Mouse (Mus musculus) heart, adult 9 months (tissue): Measurements from ENCODE around the gene Plcd3.
A peak's percentile ranks its signal among the peaks of the same experiment; 100 is the strongest.

Source experiments
- DNase-seq, 2 experiments: peaks; one replicate each; pipeline ENCODE4 v3.0.0; 2022; ENCODE audit warnings: low spot score in 2 of 2

Plcd3 gene

DNA sequence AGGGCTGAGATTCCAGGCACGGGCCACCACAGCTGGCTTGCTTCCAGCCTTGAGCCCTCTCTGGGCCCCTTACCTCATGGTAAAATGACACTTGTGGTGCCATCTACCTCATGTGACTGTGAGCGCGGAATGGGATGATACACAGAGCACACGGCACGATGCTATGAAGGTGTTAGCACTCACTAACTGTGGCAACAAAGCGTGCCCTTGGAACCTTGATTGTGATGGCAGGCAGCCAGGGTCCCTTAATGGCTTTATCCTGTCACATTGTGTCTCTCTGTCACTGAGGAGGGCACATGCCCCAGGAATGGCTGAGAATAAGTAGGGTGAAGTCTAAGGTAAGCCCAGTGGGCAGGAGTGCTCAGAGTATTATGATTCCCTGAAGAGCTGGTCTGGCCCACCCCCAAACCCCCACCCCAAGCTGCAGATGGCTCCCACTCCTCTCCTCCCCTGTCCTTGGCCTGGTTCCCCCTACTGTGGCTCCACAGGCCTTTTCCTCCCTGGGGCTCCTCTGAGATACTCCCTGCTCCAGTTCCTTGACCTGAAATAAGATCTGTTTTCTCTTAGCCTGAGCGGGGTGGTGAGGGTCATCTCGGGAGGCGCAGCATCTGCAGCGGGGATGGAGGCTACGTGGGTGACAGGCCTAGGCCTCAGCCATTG, 2.8 kb downstream of the Plcd3 start:
- DNase-seq: peak in 1 of 2 experiments; percentile 23

DNA sequence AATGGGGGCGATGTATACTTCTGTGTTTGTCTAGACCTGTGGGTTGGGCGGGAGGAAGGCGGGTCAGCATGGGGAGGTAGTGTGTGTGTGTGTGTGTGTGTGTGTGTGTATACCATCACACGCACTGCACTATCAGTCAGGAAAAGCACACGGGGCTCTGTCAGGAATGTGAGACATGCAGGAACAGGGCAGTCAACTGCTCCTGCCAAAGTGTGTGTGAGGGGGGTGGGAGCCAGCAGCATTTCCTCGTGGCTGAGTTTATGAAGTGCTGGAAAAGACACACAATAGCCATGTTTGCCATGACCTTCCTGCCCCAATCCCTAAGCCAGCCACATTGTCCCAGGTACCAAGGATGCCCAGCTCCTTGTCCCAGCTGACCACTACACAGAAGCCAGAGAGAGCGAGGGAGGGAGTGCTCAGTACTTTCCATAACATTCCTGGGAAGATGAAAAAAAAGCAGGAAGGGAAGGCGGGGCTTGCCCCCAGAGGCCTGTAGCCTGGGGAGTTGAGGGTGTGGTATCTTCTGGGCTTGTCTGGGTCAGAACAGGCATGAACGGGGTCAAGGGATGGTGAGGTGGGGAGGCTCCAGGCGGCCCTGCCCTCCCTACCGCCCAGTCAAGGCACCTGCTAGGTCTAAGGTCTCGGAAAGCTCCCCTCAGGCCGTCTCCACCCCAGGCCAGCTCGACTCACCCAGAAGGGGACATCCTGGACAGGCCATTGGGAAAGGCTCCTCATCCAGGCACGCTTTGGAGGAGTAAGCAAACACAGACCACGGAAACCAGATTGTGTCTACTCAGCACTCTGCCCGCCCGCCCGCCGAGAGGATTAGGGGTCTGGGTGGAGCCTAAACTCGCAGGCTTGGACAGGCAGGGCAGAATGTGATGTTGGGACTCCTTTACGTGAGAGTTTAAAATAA, 4.2 kb downstream of the Plcd3 start:
- no peak for DNase-seq

DNA sequence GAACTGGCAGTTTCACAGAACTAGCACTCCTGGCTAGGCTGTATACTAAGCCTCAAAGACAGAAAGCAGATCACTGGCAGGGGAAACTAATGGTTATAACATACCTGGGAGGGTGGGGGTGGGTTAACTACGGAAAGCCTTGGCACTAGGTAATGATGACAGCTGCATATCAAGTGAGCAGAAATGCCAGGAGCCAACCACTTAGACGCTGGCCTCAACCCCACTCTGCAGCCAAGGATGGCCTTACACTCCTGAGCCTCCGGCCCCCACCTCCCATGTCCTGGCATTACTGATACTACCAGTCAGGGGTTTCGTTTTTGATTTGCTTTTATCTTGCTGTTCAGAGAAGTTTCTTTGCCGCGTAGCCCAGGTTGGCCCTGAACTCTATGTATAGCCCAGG, 5.7 kb downstream of the Plcd3 start:
- no peak for DNase-seq

DNA sequence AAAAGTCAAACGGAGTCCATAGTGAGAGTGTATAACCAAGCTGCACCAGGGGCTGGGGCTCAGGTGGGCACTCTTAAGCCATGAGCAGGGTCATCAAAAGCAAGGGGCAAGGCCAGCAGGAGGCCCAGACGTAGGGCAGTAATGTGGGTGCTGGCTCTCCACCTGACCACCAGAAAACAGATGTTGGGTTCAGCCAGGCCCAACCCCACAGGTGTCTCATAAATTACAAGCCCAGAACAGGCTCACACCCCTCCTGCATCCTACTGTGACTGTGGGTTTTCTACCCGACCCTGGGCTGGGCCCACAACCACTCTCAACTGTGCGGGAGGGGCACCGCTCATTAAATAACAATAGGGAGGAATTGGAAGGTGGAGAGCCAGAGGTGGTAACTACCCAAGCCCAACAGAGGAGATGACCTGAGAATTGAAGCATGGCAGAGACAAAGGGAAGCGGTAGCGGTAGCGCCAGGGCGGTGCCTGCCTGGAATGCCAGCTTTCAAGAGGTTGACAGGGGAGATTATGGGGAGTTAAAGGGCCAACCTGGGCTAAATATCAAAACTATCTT, 6.3 kb downstream of the Plcd3 start:
- DNase-seq: no peak

DNA sequence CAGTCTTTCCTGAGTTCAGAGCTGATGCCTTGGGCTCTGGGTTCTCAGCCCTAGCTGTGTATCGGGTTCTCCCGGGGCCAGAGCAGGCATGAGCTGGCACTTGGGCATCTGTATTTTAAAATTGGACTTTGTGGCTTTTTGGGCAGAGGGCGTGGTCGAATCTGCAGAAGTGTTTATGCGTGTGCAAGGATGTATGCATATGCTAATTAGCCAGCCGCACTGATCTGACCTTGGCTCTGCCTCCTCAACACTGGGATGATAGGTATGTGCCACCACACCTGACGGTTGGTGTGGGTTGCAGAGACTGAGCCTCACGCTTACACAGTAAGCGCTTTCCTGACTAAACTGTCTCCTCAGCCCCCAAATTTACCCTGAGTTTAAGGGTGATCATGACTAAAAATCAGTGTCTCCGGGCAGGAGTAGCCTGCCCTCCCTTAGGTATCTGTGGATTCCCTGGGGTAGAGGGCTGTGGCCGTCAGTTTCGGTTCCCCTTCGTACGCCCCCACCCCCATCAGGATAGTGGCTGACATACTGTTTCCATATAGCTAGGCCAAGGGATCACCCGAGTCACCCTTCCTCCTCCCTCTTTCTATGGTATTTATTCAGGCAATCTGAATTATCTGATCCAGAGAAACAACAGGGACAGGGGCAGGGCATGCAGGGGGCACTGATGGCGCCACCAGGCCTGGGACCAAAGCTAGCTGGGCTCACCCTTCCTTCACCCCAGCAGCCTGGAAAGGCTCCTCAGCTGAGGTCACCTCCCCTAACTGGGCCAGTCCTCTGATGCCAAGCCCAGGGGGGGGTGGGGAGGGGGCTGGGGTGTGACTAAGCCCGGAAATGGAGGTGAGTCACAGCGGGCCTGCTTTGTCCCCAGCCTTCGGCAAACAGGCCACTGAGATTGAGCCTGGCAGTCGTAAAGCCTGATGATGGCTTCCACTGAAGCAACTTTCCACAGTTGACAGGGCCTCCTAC, 7.3 kb downstream of the Plcd3 start:
- DNase-seq: peak in 1 of 2 experiments; percentile 60

DNA sequence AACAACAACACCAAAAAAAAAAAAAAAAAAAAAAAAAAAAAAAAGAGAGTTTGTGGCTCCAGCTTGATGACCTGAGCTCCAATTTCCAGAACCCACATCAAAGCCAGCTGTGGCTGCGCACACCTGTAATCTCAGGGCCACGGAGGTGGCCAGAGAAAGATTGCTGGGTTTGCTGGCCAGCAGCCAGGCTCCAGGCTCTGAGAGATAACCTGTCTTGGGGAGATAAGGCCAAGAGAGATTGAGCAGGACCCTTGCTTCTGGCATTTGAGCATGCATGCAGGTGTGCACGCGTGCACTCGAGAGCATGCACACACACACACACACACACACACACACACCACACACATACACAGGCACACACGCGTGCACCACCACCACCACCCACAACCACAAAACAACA, 8.2 kb downstream of the Plcd3 start:
- no peak for DNase-seq

DNA sequence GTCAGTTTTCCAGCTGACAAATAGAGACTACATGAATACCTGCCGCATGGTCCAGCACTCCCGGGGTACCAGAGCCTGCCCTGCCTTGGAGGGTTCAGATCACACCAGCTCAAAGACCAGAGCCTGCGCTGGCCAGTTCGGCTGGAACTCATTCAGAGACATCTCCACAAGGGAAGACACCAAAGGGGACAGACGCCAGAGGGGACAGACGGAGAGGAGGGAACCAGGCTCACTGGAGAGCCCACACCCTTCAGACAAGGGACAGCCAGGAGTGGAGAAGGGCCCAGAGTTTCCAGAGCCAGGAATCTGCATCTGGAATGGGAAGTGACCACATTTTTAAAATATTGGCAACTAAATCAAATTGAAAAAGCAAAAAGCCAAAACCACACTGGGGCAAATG, 19.8 kb downstream of the Plcd3 start:
- DNase-seq: no peak

DNA sequence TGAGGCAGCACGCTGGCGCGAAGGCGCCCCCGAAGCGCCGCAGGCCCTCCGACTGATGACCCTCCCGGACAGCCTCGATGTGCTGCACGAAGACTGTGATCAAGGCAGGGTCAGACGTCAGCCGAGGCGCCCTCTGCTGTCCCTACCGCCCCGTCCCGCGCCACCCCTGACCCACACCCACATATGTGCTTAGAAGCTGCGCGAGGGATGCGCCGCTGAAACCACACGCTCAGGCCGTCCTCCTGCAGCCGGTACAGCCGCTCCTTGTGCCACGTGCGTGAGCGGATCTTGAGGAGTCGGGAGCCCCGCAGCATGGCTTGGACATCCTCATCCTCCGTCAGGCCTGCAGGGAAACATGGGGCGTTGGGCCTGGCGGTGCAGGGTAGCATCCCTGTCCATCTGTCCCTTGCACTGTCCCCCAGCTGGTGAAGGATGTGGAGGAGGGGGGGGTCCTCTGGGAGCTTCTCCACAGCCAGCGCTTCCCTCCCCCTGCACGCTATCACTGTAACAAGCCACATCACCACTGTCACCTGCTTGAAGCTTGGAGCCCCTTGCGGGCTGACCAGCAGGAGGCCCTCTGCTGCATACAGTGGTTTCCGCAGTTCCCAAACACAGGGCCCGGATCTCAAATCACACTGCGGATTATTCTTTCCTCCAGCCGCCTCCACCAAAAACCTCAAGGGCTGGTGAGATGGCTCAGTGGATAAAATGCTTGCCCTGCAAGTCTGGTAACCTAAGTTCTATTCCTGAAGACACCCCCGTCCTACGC, 21.0 kb downstream of the Plcd3 start:
- no peak for DNase-seq

DNA sequence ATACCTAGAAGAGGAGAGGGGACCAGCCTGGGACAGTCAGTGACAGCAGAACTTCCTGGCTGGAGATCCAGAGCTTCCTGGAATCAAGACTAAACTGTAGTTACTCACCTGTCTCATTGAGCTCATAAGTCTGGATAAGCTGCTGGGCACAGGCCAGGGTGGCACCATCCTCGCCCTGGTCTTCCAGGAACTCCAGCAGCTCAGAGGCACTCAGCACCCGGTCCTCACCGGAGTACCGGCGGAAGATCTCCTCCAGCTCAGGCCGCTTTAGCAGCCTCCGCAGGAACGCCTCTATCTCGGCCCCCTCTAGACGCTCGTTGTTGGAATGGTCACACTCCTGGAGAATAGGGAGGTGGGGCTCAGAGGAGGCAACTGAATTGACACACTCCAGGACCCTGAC, 23.3 kb downstream of the Plcd3 start:
- no peak for DNase-seq

DNA sequence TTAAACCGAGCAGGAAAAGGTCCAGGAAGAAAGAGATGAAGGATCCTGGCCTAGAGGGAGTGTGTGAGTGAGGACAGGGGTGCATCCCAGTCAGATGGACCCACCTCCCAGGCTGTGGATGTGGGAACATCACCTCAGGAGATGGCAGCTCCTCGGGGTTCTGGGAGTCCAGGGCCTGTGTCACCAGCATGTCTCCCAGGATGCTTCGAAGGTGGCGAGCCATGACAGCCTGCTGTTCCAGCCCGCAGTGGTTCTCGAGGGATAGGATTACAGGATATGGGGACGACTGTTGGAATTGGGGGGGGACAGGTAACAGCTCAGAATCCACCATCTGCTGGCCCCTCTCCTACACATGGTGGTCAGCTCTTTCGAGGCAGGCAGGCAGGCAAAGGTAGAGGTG, 24.9 kb downstream of the Plcd3 start:
- no peak for DNase-seq

DNA sequence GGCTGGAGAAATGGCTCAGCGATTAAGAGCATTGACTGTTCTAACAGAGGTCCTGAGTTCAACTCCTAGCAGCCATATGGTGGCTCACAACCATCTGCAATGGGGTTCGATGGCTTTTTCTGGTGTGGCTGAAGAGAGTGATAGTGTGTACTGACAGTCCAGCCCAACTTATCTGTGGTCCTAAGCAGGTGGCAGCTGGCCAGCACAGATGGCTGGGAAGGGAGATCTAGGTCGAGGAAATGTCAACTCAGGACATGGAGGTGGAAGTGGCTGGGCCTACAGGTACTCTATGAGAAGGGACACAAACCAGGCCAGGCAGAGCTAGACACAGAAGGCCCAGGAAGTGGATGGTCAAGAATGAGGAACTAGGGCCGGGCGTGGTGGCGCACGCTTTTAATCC, 25.4 kb downstream of the Plcd3 start:
- DNase-seq: peak in 1 of 2 experiments; percentile 64

DNA sequence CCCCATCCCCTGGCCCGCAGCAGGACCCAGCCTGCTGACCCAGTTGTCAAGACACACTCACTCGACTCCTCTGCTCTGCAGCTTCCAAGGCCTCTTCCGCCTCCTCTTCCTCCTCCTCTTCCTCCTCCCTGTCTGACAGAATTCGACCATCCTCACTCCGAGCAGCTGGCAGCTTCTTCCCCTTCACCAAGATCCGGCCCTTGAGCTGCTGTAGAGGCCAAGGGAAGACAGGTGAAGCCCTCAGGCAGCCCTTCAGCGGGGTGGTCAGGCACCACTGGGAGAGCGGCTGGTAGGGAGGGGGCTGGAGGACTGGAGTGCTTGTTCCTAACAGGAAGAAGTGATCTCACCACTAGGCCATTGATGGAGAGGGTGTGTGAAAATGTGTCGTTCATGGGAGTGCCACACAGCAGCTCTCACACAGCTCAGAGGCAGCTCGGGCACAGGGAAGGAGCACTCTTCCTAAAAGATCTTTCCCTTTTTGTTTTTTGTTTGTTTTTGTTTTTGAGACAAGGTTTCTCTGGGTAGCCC, 26.6 kb downstream of the Plcd3 start:
- no peak for DNase-seq

DNA sequence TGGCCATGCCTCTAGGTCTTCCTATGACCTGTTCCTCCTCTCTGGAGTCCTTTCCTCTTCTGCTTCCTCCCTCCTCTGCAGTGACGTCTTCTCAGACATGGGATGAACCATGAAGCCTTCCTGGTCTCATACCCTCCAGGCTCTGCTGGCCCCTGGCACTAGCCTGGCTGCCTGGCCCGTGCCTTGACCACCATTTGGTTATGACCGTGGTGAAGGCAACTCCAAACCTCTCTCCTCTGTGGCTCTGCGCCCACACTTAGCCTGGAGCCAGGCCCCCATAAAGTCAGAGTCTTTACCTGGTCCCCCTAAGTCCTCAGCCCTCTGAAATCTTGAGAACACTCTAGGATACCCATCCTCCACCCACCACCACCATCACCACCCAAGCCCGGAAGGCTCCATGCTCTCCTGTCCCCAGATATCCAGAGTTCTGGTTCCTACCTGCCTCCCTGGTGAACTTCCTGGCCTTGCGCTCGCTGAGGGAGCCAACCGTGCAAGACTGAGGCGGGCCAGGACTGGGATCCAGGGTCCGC, 27.3 kb downstream of the Plcd3 start:
- no peak for DNase-seq

DNA sequence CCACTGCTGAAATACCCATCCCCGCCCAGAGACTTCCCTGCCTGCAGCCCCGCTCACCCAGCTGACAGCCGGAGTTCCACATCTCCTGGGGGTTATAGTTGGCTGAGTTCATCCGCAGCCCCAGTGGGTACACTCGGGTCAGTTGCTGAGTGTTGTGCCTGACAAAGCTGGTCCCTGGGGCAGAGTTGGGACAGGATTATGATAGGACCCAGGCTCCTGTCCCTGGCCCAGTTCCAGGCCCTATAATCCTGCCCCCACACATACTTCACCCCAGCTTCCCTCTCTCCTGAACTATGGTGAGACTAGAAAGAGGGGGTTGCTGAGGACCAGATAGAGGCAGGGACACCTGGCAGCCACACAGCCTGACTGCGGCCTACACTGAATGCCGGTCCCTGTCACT, 27.8 kb downstream of the Plcd3 start:
- no peak for DNase-seq

DNA sequence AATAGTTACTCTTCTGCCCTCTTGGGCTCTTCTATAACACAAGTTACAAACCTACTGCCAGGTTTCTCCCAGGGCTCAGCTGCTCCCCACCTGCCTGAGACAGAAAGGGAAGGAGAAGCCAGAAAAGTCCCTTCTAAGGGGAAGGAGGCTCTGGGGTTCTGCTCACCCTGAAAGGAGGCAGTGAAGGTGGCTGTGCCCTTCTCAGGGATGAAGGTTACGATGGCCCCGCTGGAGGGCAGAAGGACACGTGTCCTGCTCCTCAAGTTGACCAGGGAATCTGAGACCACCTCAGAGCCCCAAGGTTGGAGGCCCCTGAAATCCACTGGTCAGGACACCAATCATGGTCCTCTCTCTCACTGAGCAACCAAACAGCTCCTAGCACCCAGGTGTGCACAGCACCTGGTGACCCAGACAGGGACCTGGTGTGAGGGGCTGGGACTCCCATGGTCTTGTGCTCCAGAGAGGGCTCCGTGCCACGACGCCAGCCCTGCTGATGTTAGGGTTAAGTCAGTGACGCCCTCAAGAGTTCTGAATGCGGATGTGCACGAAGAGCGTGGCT, 31.1 kb downstream of the Plcd3 start:
- no peak for DNase-seq

DNA sequence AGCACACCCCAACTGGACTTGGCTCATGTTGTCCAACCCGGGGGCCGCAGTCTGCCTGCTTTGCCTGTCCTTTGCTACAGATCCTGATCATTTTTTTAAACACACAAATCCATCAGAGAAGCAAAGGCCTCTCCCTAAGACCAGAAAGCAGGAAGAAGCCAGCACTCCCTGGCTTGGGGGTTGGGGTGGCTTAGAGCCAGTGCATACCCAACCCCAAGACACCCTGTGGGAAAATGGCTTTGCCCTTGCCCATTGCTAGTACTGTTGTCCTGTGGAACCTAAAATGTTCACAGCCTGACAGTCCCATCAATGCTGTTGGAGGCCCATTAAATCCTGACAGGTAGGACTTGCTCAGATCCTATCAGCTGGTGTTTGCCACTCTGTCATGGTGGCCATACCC, 31.7 kb downstream of the Plcd3 start:
- no peak for DNase-seq

DNA sequence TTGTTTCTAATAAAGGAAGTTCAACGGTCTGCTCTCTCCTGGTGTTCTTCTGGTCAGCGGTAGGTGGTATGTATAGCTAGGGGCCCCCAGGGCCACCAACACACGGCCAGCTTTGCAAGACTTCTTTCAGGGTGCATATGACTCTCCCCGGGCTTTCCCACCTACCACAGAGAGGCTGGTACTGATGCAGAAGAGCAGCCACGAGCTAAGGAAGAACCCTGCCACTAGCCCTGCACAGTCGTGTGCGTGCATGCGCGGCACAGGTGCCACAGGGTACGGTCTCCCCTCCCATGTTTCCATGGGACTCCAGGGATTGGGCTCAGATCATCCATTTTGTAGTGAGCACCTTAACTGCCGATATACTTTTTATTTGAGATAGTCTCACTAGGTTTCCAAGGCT, 32.6 kb downstream of the Plcd3 start:
- DNase-seq: no peak

DNA sequence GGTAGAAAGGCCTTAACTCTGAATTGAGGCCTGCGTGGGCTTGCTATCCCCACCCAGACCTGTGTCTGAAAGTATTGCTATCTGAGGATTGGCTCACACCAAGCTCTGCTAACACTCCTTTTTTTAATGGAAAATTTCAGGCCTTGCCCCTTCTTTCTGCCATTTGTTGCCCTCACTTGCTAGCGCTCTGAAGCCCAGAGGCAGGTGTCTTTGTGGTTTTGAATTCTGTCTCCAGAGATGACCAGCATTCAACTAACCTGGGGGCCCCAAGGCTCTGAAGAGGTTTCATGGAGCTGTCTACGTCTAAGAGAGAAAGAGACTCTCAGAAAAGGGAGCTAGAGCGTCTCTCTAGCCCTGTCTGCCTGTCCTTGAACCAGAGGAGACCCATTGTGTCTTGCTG, 33.2 kb downstream of the Plcd3 start:
- no peak for DNase-seq

DNA sequence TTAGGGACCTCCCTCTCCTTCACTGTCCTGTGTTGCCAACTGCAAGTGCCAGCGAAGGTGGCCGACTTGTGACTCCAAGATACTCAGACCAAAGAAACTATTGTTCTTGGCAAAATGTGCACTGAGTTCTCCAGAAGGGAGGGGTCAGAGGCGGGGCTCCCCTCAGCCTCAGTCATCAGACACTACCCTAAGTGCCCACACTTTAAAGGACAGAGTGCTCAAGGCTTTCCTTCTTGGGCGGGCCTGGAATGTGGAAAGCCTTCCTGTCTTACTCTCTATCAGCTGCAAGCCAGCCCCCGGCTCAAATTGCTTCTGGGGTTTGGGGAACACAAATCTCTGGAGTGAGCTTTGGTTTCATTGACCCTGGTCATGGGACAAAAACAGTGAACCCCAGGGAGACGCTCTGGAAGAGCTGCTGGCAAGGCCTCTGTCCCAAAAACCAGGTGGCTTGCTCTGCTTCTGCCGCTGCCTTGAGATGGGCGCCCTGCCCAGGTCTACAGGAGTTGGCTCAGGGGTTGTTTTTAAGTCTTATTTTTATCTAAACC, 33.9 kb downstream of the Plcd3 start:
- DNase-seq: peak; percentile 74 to 80

DNA sequence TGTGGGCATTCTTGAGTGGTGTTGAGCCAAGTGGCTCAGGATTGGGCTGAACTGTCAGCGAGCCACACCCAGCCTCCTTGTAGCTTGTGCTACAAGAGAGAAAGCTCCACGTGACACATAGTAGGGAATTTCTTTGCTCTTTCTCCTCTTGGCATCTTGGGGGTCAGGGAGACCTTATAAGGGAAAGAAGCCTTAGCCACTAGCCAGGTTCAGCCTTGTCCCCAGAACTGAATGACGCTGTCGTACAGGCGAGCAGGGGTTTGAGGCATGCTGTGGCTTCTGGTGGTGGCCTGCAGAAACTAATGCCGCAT, 34.5 kb downstream of the Plcd3 start:
- DNase-seq: no peak
